15 mouse cellular contexts compared by ENCODE assay signal in genomic region chr15:99084618-99085017, GRCm38 (mm10). TPM values are rescaled to one million over a fixed set of nuclear protein-coding genes. Genes with fewer than 3 reads are reported as not detected.
DNase-seq lines count a peak whose midpoint lies in the region; ATAC-seq and TF ChIP-seq lines count a peak whose summit lies in the region.
"Had no signal": no experiment of that assay in that cellular context is flagged by ENCODE, and none has a peak within 500 bp of the region (broad histone marks: within the 10 kb centered on the region; RNA-seq: fewer than 3 reads in every experiment).

No protein-coding gene starts in this region.

- H3K4me1 ChIP-seq in heart, embryonic 12.5 days (replicated peaks) = peaks cover 23% of the 10 kb centered on the region
- no peaks in the 10 kb centered on the region for H3K4me1 ChIP-seq in heart, adult 2 months (ENCODE audit: control insufficient read depth, insufficient read depth, low read length)
- H3K4me1 ChIP-seq in lung, embryonic 14.5 days (ENCODE audit: insufficient read depth) = no peaks in the 10 kb centered on the region
- peaks cover 35% of the 10 kb centered on the region for H3K4me1 ChIP-seq in embryonic facial prominence, embryonic 10.5 days
- H3K4me1 ChIP-seq in liver, embryonic 15.5 days (replicated peaks) = peaks cover 38% of the 10 kb centered on the region

- DNase-seq in heart, adult 2 months = no peak
- DNase-seq in lung, embryonic 14.5 days = no peak
- no peak for DNase-seq in lung, postnatal 14 days
- no peak for DNase-seq in embryonic facial prominence, embryonic 10.5 days (ENCODE audit: low spot score)
- DNase-seq: adrenal gland, postnatal 10 days; gastrocnemius, postnatal 36 days; spleen, adult 18-20 months; thymus, postnatal 36 days had no signal

- 0 out of 2 replicates have a peak overlapping the region, but pooled peaks have one; percentile 29 for H3K9ac ChIP-seq in heart, embryonic 12.5 days
- H3K9ac ChIP-seq in heart, adult 2 months (ENCODE audit: low read depth, low read length) = no peak overlapping the region
- no peak overlapping the region for H3K9ac ChIP-seq in lung, embryonic 14.5 days
- H3K9ac ChIP-seq in liver, embryonic 15.5 days = no peak overlapping the region
- H3K9ac ChIP-seq: forebrain, embryonic 13.5 days had no signal

- no peaks in the 10 kb centered on the region for H3K9me3 ChIP-seq in heart, embryonic 12.5 days (replicated peaks)
- no peaks in the 10 kb centered on the region for H3K9me3 ChIP-seq in lung, embryonic 14.5 days (ENCODE audit: low read depth, low read length)
- no peaks in the 10 kb centered on the region for H3K9me3 ChIP-seq in embryonic facial prominence, embryonic 10.5 days
- H3K9me3 ChIP-seq in liver, embryonic 15.5 days (replicated peaks) = no peaks in the 10 kb centered on the region
- H3K9me3 ChIP-seq: forebrain, embryonic 13.5 days had no signal

- no peaks in the 10 kb centered on the region for H3K79me2 ChIP-seq in heart, adult 2 months (replicated peaks; ENCODE audit: control insufficient read depth, insufficient read depth, low read length)

- TF ChIP-seq EP300 in heart, adult 2 months (IDR thresholded peaks at IDR 0.05; ENCODE audit: insufficient read depth, low read depth, low read length) = no peak

- H3K27me3 ChIP-seq in heart, embryonic 12.5 days (replicated peaks) = peaks cover 64% of the 10 kb centered on the region
- H3K27me3 ChIP-seq in heart, adult 2 months (ENCODE audit: control insufficient read depth, insufficient read depth, low read length) = peaks cover 10% of the 10 kb centered on the region
- peaks cover 59% of the 10 kb centered on the region for H3K27me3 ChIP-seq in lung, embryonic 14.5 days (ENCODE audit: insufficient read depth, low read length)
- H3K27me3 ChIP-seq in embryonic facial prominence, embryonic 10.5 days (replicated peaks; ENCODE audit: low read depth, poor library complexity, severe bottlenecking) = peaks cover 75% of the 10 kb centered on the region
- H3K27me3 ChIP-seq in liver, embryonic 15.5 days = peaks cover 66% of the 10 kb centered on the region

- H3K27ac ChIP-seq in heart, embryonic 12.5 days (ENCODE audit: poor library complexity, severe bottlenecking) = no peak overlapping the region
- no peak overlapping the region for H3K27ac ChIP-seq in heart, adult 2 months
- H3K27ac ChIP-seq in lung, embryonic 14.5 days (ENCODE audit: low read depth) = no peak overlapping the region
- H3K27ac ChIP-seq in embryonic facial prominence, embryonic 10.5 days (replicated peaks) = no peak overlapping the region
- no peak overlapping the region for H3K27ac ChIP-seq in liver, embryonic 15.5 days (replicated peaks)
- H3K27ac ChIP-seq: forebrain, embryonic 13.5 days had no signal

- no peak for ATAC-seq in heart, embryonic 12.5 days (ENCODE audit: insufficient number of reproducible peaks, low FRiP score)
- no peak for ATAC-seq in lung, embryonic 14.5 days (ENCODE audit: insufficient read depth)
- no peak for ATAC-seq in liver, embryonic 15.5 days (ENCODE audit: insufficient read depth)
- no peak for ATAC-seq in frontal cortex, adult (ENCODE audit: low TSS enrichment)
- no peak for ATAC-seq in inflammation-experienced regulatory T-cells, adult 6 months
- ATAC-seq: forebrain, embryonic 13.5 days had no signal

- intact Hi-C loops in heart, adult 2 months (cut with DNase I) = loop anchor here (2.0 to 5.0 kb wide), 3 partner anchors 53 to 178 kb away; no protein-coding TSS in a partner anchor

- no peak for TF ChIP-seq CTCF in heart, adult 2 months (IDR thresholded peaks at IDR 0.05)
- no peak for TF ChIP-seq CTCF in lung, embryonic 14.5 days (IDR thresholded peaks at IDR 0.05; ENCODE audit: low read depth)

- no peak for TF ChIP-seq POLR2A in heart, adult 2 months (IDR thresholded peaks at IDR 0.05; ENCODE audit: insufficient read depth, low read depth, low read length)

- WGBS in heart, embryonic 12.5 days = 9% methylated on average over 19 of the region's 19 CpGs
- 52% methylated on average over 19 of the region's 19 CpGs for WGBS in heart, adult 2 months
- 10% methylated on average over 19 of the region's 19 CpGs for WGBS in lung, embryonic 14.5 days
- WGBS in embryonic facial prominence, embryonic 10.5 days = 6% methylated on average over 19 of the region's 19 CpGs
- WGBS in liver, embryonic 15.5 days (ENCODE audit: insufficient replicate concordance) = 23% methylated on average over 19 of the region's 19 CpGs

- peak overlapping the region; percentile 47 for H3K4me2 ChIP-seq in heart, embryonic 12.5 days
- H3K4me2 ChIP-seq in lung, embryonic 14.5 days = peak overlapping the region; percentile 20; the same call in 1 of the 2 replicates
- peak overlapping the region; percentile 44; the same call in 1 of the 2 replicates for H3K4me2 ChIP-seq in liver, embryonic 15.5 days
- H3K4me2 ChIP-seq: forebrain, embryonic 13.5 days had no signal

- peak overlapping the region; percentile 17; the same call in 1 of the 2 replicates for H3K4me3 ChIP-seq in heart, embryonic 12.5 days
- no peak overlapping the region for H3K4me3 ChIP-seq in heart, adult 2 months
- no peak overlapping the region for H3K4me3 ChIP-seq in lung, embryonic 14.5 days (ENCODE audit: low read depth, low read length)
- peak overlapping the region; percentile 37 for H3K4me3 ChIP-seq in embryonic facial prominence, embryonic 10.5 days
- no peak overlapping the region for H3K4me3 ChIP-seq in liver, embryonic 15.5 days (replicated peaks)
- H3K4me3 ChIP-seq: forebrain, embryonic 13.5 days had no signal

- H3K36me3 ChIP-seq in heart, embryonic 12.5 days = peaks cover 35% of the 10 kb centered on the region
- no peaks in the 10 kb centered on the region for H3K36me3 ChIP-seq in heart, adult 2 months (ENCODE audit: control insufficient read depth, insufficient read depth, low read length)
- peaks cover 34% of the 10 kb centered on the region for H3K36me3 ChIP-seq in lung, embryonic 14.5 days (ENCODE audit: insufficient read depth)
- H3K36me3 ChIP-seq in embryonic facial prominence, embryonic 10.5 days (replicated peaks) = peaks cover 45% of the 10 kb centered on the region
- peaks cover 35% of the 10 kb centered on the region for H3K36me3 ChIP-seq in liver, embryonic 15.5 days (replicated peaks)

RNA-seq across cellular contexts. Expression of gene C1ql4, which starts 3.0 kb away (rescaled TPM):
- polyA plus RNA-seq in heart, embryonic 12.5 days (2016; fragmentation: Nextera tagmentation; extraction: Ambion mirVana) = 0.34 and 0.46 TPM in 2 replicates
- total RNA-seq in heart, adult 2 months (2021) = not detected
- polyA plus RNA-seq in heart, adult 2 months (2012; rRNA removed) = not detected in 2 replicates
- not detected in 2 replicates for polyA plus RNA-seq in lung, embryonic 14.5 days (2014; fragmentation: Nextera tagmentation; extraction: Ambion mirVana)
- polyA plus RNA-seq in embryonic facial prominence, embryonic 10.5 days (2016; fragmentation: Nextera tagmentation; extraction: Ambion mirVana) = 0.36 and 0.52 TPM in 2 replicates
- not detected in 2 replicates for polyA plus RNA-seq in liver, embryonic 15.5 days (2015; fragmentation: Nextera tagmentation; extraction: Ambion mirVana)
- not detected for polyA plus RNA-seq in inflammation-experienced regulatory T-cells, adult 6 months (2017; shearing (Covaris generic))
- total RNA-seq: gastrocnemius, postnatal 36 days; left cerebral cortex, postnatal 10 days; megakaryocyte progenitor cell, adult 5-6 weeks had no signal
- polyA plus RNA-seq: forebrain, embryonic 13.5 days had no signal

RNA-seq across cellular contexts. Expression of gene Dnajc22, which starts 8.4 kb away (rescaled TPM):
- polyA plus RNA-seq in heart, embryonic 12.5 days (2016; fragmentation: Nextera tagmentation; extraction: Ambion mirVana) = 1.2 TPM in 2 replicates
- under 1 TPM; 0.44 to 0.57 TPM for total RNA-seq in heart, adult 2 months (2021)
- polyA plus RNA-seq in heart, adult 2 months (2012; rRNA removed) = 0.18 and 0.35 TPM in 2 replicates
- polyA plus RNA-seq in lung, embryonic 14.5 days (2014; fragmentation: Nextera tagmentation; extraction: Ambion mirVana) = 0.42 and 0.78 TPM in 2 replicates
- 1.1 and 1.6 TPM in 2 replicates for polyA plus RNA-seq in embryonic facial prominence, embryonic 10.5 days (2016; fragmentation: Nextera tagmentation; extraction: Ambion mirVana)
- polyA plus RNA-seq in liver, embryonic 15.5 days (2015; fragmentation: Nextera tagmentation; extraction: Ambion mirVana) = 18.1 and 21.5 TPM in 2 replicates
- polyA plus RNA-seq in inflammation-experienced regulatory T-cells, adult 6 months (2017; shearing (Covaris generic)) = not detected
- total RNA-seq: left cerebral cortex, postnatal 10 days; megakaryocyte progenitor cell, adult 5-6 weeks had no signal

RNA-seq across cellular contexts. Expression of gene Troap, which starts 10.2 kb away (rescaled TPM):
- 27.2 and 28.0 TPM in 2 replicates for polyA plus RNA-seq in heart, embryonic 12.5 days (2016; fragmentation: Nextera tagmentation; extraction: Ambion mirVana)
- total RNA-seq in heart, adult 2 months (2021) = under 1 TPM in 1 of 2 experiments, not detected in 1; 0.31 TPM
- 0.18 and 0.53 TPM in 2 replicates for polyA plus RNA-seq in heart, adult 2 months (2012; rRNA removed)
- 33.4 and 35.1 TPM in 2 replicates for polyA plus RNA-seq in lung, embryonic 14.5 days (2014; fragmentation: Nextera tagmentation; extraction: Ambion mirVana)
- 49.8 and 53.1 TPM in 2 replicates for polyA plus RNA-seq in embryonic facial prominence, embryonic 10.5 days (2016; fragmentation: Nextera tagmentation; extraction: Ambion mirVana)
- 14.6 and 15.9 TPM in 2 replicates for polyA plus RNA-seq in liver, embryonic 15.5 days (2015; fragmentation: Nextera tagmentation; extraction: Ambion mirVana)
- 1 to 10 TPM in 2 of 3 experiments, under 1 TPM in 1; 0.92 to 9.3 (median 1.1) TPM for polyA plus RNA-seq in inflammation-experienced regulatory T-cells, adult 6 months (2017; shearing (Covaris generic))

RNA-seq across cellular contexts. Expression of gene Prph, which starts 29.6 kb away (rescaled TPM):
- 0.22 and 0.50 TPM in 2 replicates for polyA plus RNA-seq in heart, embryonic 12.5 days (2016; fragmentation: Nextera tagmentation; extraction: Ambion mirVana)
- under 1 TPM; 0.13 to 0.80 TPM for total RNA-seq in heart, adult 2 months (2021)
- polyA plus RNA-seq in heart, adult 2 months (2012; rRNA removed) = 1.00 and 2.1 TPM in 2 replicates
- 0.91 and 1.8 TPM in 2 replicates for polyA plus RNA-seq in lung, embryonic 14.5 days (2014; fragmentation: Nextera tagmentation; extraction: Ambion mirVana)
- polyA plus RNA-seq in embryonic facial prominence, embryonic 10.5 days (2016; fragmentation: Nextera tagmentation; extraction: Ambion mirVana) = 3.7 and 6.3 TPM in 2 replicates
- polyA plus RNA-seq in liver, embryonic 15.5 days (2015; fragmentation: Nextera tagmentation; extraction: Ambion mirVana) = 0.83 and 1.2 TPM in 2 replicates
- not detected for polyA plus RNA-seq in inflammation-experienced regulatory T-cells, adult 6 months (2017; shearing (Covaris generic))

RNA-seq across cellular contexts. Expression of gene Spats2, which starts 41.1 kb away (rescaled TPM):
- polyA plus RNA-seq in heart, embryonic 12.5 days (2016; fragmentation: Nextera tagmentation; extraction: Ambion mirVana) = 57.2 and 58.5 TPM in 2 replicates
- total RNA-seq in heart, adult 2 months (2021) = 1 to 10 TPM; 6.6 to 6.7 TPM
- polyA plus RNA-seq in heart, adult 2 months (2012; rRNA removed) = 5.3 and 6.7 TPM in 2 replicates
- polyA plus RNA-seq in lung, embryonic 14.5 days (2014; fragmentation: Nextera tagmentation; extraction: Ambion mirVana) = 39.7 and 39.8 TPM in 2 replicates
- polyA plus RNA-seq in embryonic facial prominence, embryonic 10.5 days (2016; fragmentation: Nextera tagmentation; extraction: Ambion mirVana) = 60.1 and 62.1 TPM in 2 replicates
- 6.7 and 7.7 TPM in 2 replicates for polyA plus RNA-seq in liver, embryonic 15.5 days (2015; fragmentation: Nextera tagmentation; extraction: Ambion mirVana)
- under 1 TPM in 1 of 3 experiments, not detected in 2; 0.17 TPM for polyA plus RNA-seq in inflammation-experienced regulatory T-cells, adult 6 months (2017; shearing (Covaris generic))

Comparison
In these comparisons a context has a peak if more than half of its experiments do, and no peak if none do; other contexts are left out.
1. H3K4me3 ChIP-seq: peak in heart, embryonic 12.5 days (single experiment) and embryonic facial prominence, embryonic 10.5 days (single experiment); none in heart, adult 2 months (single experiment), lung, embryonic 14.5 days (single experiment) and liver, embryonic 15.5 days (single experiment).
2. Peak in every context shown above with its lines, with median percentiles within 50 percentile points of each other: H3K4me2 ChIP-seq.